Mouse (Mus musculus) Muller cell, postnatal 12 days (primary cell): ENCODE measurements around the gene Ifnab.

Source experiments
- DNase-seq: peaks from one replicate; pipeline ENCODE4 v3.0.0-alpha.2; 2015; ENCODE audit errors: inconsistent ontology term

Ifnab gene

GRCm38 (mm10) chr4:88691259-88691658, at the start of gene Ifnab:
Ifnab (minus strand) TSS chr4:88691359.
- DNase-seq = no peak

- DNase-seq = no peak
Measured at GRCm38 (mm10) chr4:88739036-88739435, 47.9 kb upstream of the Ifnab start.

- DNase-seq = peak; percentile 53
Measured at GRCm38 (mm10) chr4:88738480-88738879, 47.3 kb upstream of the Ifnab start.

- DNase-seq = peak; percentile 15
Measured at GRCm38 (mm10) chr4:88727324-88727723, 36.2 kb upstream of the Ifnab start.

- DNase-seq = no peak
Measured at GRCm38 (mm10) chr4:88726727-88727126, 35.6 kb upstream of the Ifnab start.

GRCm38 (mm10) chr4:88723497-88724090, 32.4 kb upstream of the Ifnab start:
- DNase-seq = no peak

GRCm38 (mm10) chr4:88721791-88722721, 30.9 kb upstream of the Ifnab start, which contains the start of the genes Gm26566 and Klhl9:
Gm26566 (plus strand) TSS chr4:88721805.
Klhl9 (minus strand) TSS chr4:88722465.
- peak; percentile 97 for DNase-seq

GRCm38 (mm10) chr4:88718715-88719114, 27.6 kb upstream of the Ifnab start:
- no peak for DNase-seq

GRCm38 (mm10) chr4:88715059-88715458, 23.9 kb upstream of the Ifnab start:
- DNase-seq = peak; percentile 30

- peak; percentile 35 for DNase-seq
Measured at GRCm38 (mm10) chr4:88714281-88714680, 23.1 kb upstream of the Ifnab start.

- DNase-seq = no peak
Measured at GRCm38 (mm10) chr4:88707128-88707826, 16.1 kb upstream of the Ifnab start.

- no peak for DNase-seq
Measured at GRCm38 (mm10) chr4:88705924-88706323, 14.8 kb upstream of the Ifnab start.

GRCm38 (mm10) chr4:88699301-88699700, 8.1 kb upstream of the Ifnab start:
- DNase-seq = no peak

- no peak for DNase-seq
Measured at GRCm38 (mm10) chr4:88698781-88699180, 7.6 kb upstream of the Ifnab start.

GRCm38 (mm10) chr4:88697753-88698152, 6.6 kb upstream of the Ifnab start:
- no peak for DNase-seq

- DNase-seq = no peak
Measured at GRCm38 (mm10) chr4:88697108-88697507, 5.9 kb upstream of the Ifnab start.

- peak; percentile 38 for DNase-seq
Measured at GRCm38 (mm10) chr4:88696237-88696884, 5.2 kb upstream of the Ifnab start.

GRCm38 (mm10) chr4:88693392-88693791, 2.2 kb upstream of the Ifnab start:
- no peak for DNase-seq

- no peak for DNase-seq
Measured at GRCm38 (mm10) chr4:88692537-88692936, 1.4 kb upstream of the Ifnab start.

- DNase-seq = no peak
Measured at GRCm38 (mm10) chr4:88683812-88684211, 7.3 kb downstream of the Ifnab start, which contains the start of gene Ifna2. Ifna2 (minus strand) TSS chr4:88683912.

- no peak for DNase-seq
Measured at GRCm38 (mm10) chr4:88681353-88681752, 9.8 kb downstream of the Ifnab start.

GRCm38 (mm10) chr4:88680362-88680761, 10.8 kb downstream of the Ifnab start:
- peak; percentile 6 for DNase-seq
